Mouse (Mus musculus) right cerebral cortex, postnatal 4 days (tissue): ENCODE results near the gene Lhb.

Experiments
- DNase-seq: peaks from one replicate; pipeline ENCODE4 v3.0.0-alpha.2; 2022

The Lhb gene

DNA sequence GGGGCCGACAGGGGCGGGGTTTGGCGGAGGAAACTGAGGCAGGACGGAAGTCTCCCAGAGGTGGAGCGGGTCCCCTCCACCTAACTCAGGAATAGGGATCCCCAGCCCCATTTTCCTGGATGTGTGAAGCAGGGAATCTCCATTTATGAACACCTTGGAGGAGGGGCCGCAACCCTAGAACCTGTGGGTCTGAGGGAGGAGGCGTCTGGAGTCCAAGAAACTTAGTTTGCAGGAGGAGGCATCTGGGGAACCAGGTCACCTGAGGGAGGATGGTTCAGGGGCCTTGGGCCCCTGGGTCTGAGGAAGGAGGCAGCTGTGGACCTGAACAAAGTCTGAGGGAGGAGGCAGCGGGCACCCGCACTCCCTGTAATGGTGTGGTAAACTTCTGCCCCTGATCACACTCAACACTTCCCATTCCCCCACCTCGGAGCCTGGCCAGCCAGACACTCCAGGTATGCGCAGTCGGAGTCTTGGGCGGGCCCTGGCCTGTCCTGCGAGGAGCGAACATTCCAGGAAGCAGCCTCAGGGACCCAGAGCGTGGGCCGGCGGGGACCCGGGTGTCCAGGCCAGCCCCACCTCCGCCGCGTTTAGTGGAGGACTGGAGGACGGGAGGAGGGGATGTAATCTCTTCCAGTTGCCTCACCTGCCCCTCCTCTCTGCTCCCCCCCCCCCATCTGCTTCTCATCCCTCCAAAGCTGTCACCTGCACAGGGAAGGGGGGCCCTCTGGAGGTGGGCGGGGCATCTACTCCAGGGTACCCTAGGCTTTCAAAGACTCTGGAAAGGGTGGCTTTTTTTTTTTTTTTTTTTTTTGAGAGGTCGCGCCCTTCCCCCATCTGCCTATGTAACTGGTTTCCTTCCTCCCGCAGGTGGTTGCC, 6.5 kb upstream of the Lhb start:
- no peak for DNase-seq

- DNase-seq, result no peak
Measured at GRCm38 (mm10) chr7:45414740-45415224, 5.8 kb upstream of the Lhb start.

GRCm38 (mm10) chr7:45415636-45416035, 5.0 kb upstream of the Lhb start:
- no peak for DNase-seq

DNA sequence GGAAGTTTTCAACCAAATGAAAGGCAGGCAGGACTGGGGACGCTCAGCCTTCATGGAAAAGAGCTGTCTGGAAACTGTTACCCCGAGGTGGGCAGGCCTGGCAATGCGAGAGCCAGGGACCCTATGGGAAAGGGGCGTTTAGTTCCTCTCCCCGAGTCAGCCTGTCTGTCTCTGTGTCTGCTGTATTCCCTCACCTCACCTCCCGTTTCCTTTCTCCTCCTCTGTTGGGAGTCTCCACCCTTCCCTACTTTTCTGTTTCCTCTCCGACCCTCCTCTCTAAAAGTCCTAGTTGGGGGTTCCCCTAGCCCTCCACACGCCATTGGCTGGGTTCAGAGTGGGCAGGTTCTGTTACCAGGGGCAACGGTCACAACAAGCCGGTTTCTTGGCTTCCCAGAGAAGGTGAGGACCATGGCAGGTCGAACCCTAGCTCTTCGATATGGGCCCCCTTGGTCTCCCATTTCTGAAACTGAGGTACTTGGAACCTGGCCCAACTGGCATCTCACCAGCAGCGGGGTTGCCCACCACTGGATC, 2.6 kb upstream of the Lhb start:
- no peak for DNase-seq

DNA sequence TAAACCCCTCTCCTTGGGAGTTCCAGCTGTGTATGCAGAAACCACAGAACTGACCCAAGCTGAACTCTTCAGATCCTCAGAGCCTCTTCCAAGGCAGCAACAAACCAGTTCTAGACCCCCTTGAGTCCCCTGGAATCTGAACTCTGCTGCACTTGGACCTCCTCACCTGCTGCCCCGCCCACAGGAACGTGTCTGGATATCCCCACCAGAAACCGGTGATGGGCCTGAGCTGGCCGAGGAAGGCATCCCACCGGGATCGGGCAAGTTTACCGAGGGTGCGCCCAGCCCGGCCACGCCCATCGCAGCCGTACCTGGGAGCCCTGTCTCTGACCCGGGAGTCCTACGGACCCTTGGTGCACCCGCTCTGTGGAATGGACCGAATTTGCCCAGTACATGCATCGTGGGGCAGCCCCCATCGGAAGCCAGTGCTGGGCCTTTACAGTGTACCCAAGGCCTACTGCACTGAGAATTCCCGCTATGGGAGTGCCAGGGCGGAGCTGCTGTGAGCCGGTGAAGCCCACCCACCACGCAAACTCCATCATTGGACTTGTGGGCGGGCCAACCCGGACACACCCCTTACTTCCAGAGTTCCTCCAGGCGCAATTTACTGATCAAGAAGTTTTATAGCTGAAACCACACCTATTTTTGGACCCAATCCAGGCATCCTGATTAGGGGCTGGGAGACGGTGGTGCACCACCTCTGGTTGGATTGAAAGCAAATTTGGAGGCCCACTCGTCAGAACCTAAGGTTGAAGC, 583 bp upstream of the Lhb start:
- DNase-seq, result no peak

DNA sequence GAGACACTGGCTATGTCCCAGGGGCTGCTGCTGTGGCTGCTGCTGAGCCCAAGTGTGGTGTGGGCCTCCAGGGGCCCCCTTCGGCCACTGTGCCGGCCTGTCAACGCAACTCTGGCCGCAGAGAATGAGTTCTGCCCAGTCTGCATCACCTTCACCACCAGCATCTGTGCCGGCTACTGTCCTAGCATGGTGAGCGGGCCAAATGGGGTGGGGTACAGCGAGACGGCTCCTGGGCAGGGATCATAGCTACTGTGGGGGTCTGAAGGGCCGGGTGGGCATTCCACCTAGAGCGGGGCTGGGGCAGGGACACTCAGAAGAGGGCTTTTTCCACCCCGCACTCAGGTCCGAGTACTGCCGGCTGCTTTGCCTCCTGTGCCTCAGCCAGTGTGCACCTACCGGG, 574 bp downstream of the Lhb start:
- no peak for DNase-seq

DNA sequence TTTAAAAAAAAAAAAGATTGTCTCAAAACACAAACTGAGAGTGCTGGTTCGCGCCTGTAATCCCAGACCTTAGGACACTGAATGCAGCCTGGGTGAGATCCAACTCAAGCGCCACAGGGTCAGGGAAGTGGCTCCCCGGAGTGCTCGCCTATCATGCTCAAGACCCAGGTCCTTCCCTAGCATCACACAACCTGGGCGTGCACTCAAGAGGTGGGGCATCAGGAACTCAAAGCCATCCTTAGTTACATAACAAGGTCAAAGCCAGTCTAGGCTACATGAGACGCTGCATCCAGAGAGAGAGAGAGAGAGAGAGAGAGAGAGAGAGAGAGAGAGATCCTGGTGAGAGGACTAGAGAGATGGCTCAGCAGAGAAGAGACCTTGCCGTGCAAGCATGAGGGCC, 5.9 kb downstream of the Lhb start:
- no peak for DNase-seq

GRCm38 (mm10) chr7:45433835-45434202, 13.2 kb downstream of the Lhb start:
- no peak for DNase-seq

GRCm38 (mm10) chr7:45434203-45435015, 13.8 kb downstream of the Lhb start, which contains the start of gene Gys1:
Gene Gys1 (plus strand): TSS chr7:45434844.
- DNase-seq, result peak; percentile 100

DNA sequence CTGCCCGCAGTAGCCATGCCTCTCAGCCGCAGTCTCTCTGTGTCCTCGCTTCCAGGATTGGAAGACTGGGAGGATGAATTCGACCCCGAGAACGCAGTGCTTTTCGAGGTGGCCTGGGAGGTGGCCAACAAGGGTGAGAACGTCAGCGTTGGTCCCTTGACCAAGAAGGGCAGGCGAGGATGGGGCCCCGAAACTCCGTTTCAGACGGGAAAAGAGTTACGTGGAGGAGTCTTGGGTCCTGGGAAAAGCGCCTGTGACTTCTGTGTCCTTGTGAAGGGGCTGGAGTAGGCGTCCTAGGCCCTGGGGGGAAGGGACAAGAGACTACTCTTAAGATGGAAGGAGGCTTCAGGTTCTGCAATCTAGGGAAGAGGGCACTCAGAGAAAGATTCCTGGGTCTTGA, 14.4 kb downstream of the Lhb start:
- no peak for DNase-seq

GRCm38 (mm10) chr7:45436444-45436843, 15.8 kb downstream of the Lhb start:
- no peak for DNase-seq

GRCm38 (mm10) chr7:45437046-45437445, 16.4 kb downstream of the Lhb start:
- DNase-seq, result no peak

DNA sequence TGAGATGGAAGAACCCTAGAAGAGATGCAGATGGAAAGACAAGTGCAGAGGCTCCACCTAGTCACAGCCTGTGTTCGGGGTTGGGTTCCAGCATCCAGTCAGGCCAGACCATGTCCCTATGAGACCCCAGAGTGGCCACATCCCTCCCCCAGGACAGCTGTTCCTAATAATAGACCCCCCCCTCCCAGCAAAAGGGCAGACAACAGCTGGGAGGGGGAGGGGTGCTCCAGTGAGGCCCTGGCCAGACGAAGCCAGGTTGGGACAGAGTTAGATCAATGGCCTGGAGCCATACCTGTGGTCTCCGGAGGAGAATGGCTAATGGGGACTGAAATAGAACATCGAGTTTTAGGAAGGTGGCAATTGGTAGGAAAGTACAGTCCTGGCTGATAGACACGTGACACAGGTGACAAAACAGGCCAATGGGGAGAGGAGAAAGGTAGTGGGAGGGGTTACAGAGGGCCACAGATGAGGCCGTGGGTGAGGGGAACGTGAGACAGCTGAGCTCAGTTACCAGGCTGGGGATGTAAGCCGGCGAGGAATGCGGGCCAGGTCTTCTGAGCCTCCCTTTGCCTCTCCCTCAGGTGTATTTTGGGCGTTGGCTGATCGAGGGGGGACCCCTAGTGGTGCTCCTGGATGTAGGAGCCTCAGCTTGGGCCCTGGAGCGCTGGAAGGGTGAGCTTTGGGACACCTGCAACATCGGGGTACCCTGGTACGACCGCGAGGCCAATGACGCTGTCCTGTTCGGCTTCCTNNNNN, 17.1 kb downstream of the Lhb start, which contains the start of gene Ruvbl2:
Gene Ruvbl2, minus strand, starts transcription at position 576 of the 756 bp plus-strand sequence.
- no peak for DNase-seq

- no peak for DNase-seq
Measured at GRCm38 (mm10) chr7:45443526-45444420, 23.2 kb downstream of the Lhb start.

- DNase-seq, result no peak
Measured at GRCm38 (mm10) chr7:45446589-45446988, 26.0 kb downstream of the Lhb start.

DNA sequence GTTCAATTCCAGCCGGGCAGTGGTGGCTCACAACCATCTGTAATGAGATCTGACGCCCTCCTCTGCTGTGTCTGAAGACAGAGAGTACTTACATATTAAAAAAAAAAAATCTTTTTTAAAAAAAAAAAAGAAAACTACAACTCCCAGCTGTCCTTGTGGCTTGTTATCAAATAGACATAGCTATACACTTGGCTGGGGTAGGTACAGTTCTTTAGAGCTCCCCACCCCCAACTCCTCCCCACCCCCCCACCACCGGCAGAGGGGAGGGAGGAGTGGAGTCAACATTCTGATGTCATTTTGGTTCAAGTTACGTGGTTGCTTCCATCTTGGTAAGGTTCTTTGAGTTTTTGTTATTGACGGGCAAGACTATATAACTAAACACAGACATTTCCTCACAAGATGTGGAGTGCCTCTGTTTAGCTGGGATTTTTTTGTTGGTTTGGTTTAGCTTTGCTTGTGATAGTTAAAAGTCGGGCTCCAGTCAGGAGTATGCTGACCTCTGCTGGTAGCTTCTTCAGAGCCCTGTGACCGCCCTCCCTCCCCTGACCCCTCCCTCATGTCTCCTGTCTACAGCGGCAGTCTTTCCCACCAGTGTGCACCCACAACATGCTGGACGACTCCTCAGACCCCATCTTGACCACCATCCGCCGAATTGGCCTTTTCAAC, 26.8 kb downstream of the Lhb start:
- no peak for DNase-seq

- no peak for DNase-seq
Measured at GRCm38 (mm10) chr7:45449974-45450373, 29.4 kb downstream of the Lhb start.

DNA sequence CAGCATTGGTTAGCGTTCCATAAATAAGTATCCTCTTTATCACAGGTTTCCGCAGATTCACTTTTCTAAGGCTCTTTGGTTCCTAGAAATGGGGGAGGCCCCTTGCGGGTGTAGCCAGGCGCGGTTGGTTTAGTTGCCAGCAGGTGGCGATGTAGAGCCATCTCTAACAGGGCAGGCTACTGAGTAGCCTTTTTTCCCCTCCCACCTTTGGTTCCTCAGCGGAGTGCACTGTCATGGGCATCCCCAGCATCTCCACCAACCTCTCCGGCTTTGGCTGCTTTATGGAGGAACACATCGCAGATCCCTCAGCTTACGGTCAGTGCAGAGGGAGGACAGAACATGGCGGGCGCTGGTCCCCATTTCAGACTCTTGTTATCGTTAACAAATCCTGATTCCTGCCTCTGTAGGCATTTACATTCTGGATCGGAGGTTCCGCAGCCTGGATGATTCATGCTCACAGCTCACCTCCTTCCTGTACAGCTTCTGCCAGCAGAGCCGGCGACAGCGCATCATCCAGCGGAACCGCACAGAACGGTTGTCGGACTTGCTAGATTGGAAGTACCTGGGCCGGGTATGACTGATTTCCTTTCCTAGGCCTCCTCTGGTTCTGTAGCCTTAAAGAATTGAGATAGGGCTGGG, 30.8 kb downstream of the Lhb start:
- DNase-seq, result peak; percentile 88

DNA sequence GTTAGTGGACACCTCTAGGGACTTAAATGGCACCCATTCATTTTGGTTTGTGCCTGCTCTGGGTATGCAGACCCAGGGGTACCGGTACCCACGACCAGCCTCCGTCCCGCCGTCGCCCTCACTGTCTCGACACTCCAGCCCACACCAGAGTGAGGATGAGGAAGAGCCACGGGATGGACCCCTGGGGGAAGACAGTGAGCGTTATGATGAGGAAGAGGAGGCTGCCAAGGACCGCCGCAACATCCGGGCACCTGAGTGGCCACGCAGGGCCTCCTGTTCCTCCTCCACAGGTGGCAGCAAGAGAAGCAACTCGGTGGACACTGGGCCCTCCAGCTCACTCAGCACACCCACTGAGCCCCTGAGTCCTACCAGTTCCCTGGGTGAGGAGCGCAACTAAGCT, 34.4 kb downstream of the Lhb start:
- no peak for DNase-seq
